Mouse (Mus musculus) cortical plate, adult 2 months (tissue): ENCODE measurements around the gene Grap.

Experiments used
- CTCF ChIP-seq: fragments of 200-500 bp; IDR thresholded peaks from 2 replicates; pipeline ENCODE4 v1.5.1; 2011; ENCODE audit warnings: mild to moderate bottlenecking, control low read depth, low read length; ENCODE audit not compliant: insufficient read depth; ENCODE audit errors: extremely low read depth
- POLR2A ChIP-seq: fragments of 200-500 bp; IDR thresholded peaks from 2 replicates; pipeline ENCODE4 v1.6.1; 2011; ENCODE audit warnings: mild to moderate bottlenecking, low read length, control low read depth; ENCODE audit not compliant: insufficient read depth; ENCODE audit errors: extremely low read depth

DNA sequence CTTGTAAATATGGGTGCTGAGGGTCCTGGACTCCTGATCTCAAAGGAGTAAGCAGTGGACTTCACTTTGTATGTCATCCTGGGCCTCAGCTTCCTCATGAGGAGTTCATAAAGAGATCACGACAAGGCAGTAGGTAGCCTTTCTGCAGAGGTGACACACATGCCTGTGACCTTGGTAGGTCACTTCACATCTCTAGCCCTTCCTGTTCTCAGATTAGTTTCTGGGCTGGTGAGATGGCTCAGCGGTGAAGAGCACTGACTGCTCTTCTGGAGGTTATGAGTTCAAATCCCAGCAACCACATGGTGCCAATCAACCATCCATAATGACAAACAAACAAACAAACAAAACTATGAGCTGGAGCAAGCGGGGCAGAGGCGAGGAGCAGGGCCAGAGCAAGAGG, 24.6 kb downstream of the Grap start:
- no peak for TF ChIP-seq CTCF
- TF ChIP-seq POLR2A = no peak
